Mouse (Mus musculus): ENCODE results near the gene Rpl18.
A peak's percentile ranks its signal among the peaks of the same experiment; 100 is the strongest.

DNA sequence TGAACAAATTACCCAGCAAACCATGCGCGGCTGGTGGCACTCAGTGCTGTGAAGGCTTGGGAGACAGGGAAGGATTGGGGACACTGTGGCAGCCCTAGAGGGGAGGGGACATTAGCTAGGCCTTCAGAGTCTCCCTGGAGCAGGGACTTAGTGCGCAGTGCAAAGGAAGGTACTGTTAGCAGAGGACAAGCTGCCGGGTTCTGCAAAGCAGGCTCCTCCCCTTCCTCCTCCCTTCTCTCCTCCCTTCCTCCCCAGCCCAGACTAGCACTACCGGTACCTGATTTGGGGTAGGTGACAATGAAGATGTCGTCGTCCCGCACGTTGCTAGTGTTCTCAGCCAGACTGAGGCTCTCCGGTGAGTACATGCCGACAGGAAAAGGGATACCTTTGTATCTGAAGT lies 26.5 kb downstream of the Rpl18 start:
- TF ChIP-seq CTCF (IDR thresholded peaks at IDR 0.05; ENCODE audit: insufficient read depth, low read length) (no peak), POLR2A (IDR thresholded peaks at IDR 0.05; ENCODE audit: borderline replicate concordance, extremely low read depth, low read depth, low read length) (peak; percentile 63; the same call in 1 of the 2 replicates)

Data from lung, adult 2 months (tissue).